Mouse (Mus musculus) T-helper 1 cell (primary cell): ENCODE results near the gene Ola1.

Source experiments
- in situ Hi-C: fragments of 300-600 bp; cut with MboI, MseI; formaldehyde crosslinking; loops from one replicate; pipeline ENCODE4 v1.15.1; 2025; ENCODE audit warnings: high pct_unique_total_duplicates

Gene Ola1

DNA sequence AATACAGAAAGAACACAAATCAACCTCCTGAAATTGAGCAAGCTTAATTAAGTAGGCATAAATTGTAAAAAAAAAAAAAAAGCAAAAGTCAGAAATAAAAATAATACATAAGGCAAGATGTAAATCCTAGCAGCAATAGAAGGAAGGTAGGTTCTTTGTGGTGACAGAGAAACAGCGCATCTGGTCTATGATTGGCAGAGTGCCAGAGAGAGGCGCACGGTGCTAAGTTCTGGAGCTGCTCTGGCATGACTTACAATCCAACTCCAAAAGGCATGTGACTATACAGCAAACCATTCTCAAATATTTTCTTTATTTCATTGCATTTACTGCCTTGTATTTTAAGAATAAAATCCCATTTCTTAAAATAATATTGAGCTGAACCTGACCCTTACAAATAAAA is 68.2 kb downstream of the Ola1 start:
- in situ Hi-C loops = no loop called here

DNA sequence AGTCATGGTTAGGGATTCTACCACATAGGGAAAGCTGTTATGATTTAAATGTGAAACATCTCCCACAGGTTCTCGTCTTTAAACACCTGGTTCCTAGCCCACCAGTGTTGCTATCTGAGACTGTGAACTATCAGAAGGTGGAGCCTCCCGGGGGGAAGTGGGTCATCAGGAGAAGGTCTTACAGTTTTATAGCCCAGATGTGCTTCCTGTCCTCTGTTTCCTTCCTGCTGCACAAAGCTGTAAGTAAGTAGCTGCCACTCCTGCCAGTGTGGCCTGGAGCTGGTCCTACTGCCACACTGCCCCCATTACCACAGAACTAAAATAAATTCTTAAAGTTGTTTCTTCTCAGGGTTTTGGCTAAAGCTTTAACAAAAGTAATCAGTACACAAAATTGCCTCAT is 72.6 kb downstream of the Ola1 start:
- in situ Hi-C loops = no loop called here

DNA sequence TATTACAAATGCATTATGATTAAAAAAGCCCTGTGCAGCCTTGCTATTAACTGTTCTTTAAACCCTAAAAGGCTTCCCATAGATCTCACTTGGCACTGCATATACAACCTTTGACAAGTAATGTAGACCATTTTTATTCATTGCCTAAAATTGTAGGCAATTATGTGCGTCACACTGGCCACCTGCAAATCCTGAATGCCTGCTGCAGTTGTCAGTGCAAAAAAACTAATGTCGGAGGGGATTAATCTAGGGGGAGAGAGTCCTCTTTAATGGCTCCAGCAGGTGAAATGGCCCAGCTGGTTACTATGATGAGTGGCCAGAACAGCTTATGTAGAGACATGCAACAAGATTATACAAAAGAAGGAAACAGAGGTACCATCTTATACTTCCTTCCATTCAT is 75.0 kb downstream of the Ola1 start:
- in situ Hi-C loops = no loop called here

DNA sequence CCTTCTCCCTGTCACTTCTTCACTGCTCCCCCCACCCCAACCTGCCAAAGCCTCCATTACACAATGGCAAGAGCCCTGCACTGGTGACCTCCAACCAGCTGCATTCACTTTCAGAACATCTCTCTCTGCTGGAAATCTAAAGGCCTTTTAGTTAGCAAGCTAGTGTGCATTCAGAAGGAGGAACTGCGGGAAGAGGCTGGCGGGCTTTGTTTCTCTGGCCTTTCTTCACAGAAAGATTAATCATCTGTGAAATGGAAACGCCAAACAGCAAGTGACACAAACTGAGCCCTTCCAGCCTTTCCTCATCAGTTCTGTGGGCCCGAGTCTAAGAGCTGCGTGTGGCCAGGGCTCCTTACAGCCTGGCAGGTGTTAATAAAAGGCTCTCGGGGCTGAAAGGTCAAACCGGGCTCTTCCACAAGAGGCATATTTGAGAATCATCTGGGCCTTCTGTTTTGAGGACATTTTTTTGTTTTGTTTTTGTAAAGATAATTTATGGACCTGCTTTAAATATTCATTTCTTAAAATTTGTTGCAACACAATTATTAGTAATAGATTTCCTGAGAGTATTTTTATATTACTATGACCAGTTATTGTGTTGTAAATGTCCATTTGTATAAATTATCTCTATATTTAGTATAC is 75.8 kb downstream of the Ola1 start:
- in situ Hi-C loops = no loop called here

DNA sequence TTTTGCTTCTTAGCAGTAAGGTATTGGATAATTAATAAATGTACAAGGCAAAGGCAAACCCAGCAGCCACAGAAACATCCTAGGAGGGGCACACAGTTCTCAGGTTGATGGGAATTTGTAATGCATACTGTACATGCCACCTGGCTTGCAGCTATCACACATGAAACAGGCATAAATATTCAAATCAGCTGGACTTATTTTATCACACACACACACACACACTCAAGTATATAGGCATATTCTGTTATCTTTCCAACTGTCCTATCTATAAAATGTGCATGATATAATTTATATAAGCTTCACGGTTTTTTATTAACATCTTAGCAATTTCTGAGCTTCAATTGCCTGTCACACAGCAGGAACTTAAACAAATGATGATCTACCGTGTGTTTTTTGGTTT is 85.8 kb downstream of the Ola1 start:
- in situ Hi-C loops = no loop called here

- in situ Hi-C loops = no loop called here
Observed at GRCm38 (mm10) chr2:73127686-73128085, 91.0 kb downstream of the Ola1 start.

- in situ Hi-C loops = no loop called here
Observed at GRCm38 (mm10) chr2:73118781-73119180, 99.9 kb downstream of the Ola1 start.

GRCm38 (mm10) chr2:73107089-73107488 is 111.6 kb downstream of the Ola1 start:
- in situ Hi-C loops = loop anchor here (10.0 kb wide), 1 partner anchor 618 kb away; no protein-coding TSS in a partner anchor

GRCm38 (mm10) chr2:73096491-73096890 is 122.2 kb downstream of the Ola1 start:
- in situ Hi-C loops = no loop called here

GRCm38 (mm10) chr2:73095300-73095699 is 123.4 kb downstream of the Ola1 start:
- in situ Hi-C loops = no loop called here

- in situ Hi-C loops = no loop called here
Observed at GRCm38 (mm10) chr2:73093032-73093431, 125.7 kb downstream of the Ola1 start.

- in situ Hi-C loops = no loop called here
Observed at GRCm38 (mm10) chr2:73091302-73091701, 127.4 kb downstream of the Ola1 start.

DNA sequence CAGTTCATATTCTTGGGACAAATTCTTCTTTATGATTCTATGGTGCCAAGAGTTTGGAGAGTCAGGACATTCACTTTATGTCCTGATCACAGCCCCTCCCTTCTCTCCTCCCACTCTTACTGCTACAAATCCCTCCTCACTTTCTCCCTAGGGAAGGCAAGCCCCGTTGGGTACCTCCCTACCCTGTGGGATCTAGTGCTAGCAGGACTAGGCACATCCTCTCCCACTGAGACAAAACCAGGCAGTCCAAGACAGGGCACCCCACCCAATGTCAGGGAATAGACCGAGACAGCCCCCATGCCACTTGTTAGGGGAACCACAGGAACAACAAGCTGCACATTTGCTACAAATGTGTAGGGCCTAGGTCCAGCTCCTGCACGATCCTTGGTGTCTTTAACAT is 131.1 kb downstream of the Ola1 start:
- in situ Hi-C loops = no loop called here

DNA sequence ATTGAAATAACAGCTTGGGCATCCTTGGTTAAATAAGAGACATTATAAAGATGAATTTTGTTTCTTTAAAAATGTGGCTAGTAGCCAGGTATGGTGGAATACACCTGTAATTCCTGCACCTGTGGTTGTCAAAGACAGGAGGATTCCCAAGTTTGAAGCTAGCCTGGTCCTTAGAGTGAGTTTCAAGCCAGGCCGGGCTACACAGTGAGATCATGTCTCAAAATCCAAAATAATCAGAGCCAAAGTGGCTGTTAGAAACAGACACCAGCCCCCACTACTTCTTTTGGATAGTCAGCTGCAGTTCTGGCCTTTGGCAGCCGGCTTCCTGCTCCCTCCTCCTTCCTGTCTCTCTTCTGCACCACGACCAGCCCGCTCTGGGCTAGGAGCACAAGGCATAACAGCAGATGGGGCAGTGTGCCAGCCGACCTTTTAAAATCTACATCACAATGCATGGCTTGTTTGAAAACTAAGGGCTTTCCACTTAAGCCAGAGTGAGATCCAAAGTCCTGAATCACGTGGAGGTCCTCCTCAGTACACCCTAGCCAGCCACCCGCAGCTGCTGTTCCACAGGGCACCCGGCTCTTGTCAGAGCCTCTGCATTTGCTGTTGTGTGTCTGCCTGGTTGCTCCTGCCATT is 132.9 kb downstream of the Ola1 start:
- in situ Hi-C loops = no loop called here

GRCm38 (mm10) chr2:73082476-73082875 is 136.2 kb downstream of the Ola1 start:
- in situ Hi-C loops = no loop called here

GRCm38 (mm10) chr2:73081861-73082260 is 136.9 kb downstream of the Ola1 start:
- in situ Hi-C loops = no loop called here

GRCm38 (mm10) chr2:73080084-73080483 is 138.6 kb downstream of the Ola1 start:
- in situ Hi-C loops = no loop called here

DNA sequence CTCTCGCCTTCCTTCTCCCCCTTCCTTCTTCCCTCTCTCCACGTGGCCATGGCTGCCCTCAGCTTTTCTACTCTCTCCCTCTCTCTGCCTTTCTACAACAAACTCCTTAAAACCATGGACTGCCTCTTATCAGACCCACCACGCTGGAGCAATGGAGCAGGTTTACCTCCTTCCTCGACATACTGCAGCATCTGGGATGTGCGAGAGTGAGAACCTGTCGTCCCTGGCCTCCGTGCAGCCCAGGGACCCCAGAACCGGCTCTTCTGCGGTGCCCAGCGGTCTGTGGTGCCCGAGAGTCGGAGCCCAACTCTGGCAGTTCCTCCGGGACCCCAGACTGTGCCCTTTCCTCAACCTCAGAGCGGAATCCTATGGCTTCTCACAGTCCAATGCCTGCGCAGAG is 139.4 kb downstream of the Ola1 start:
- in situ Hi-C loops = no loop called here

GRCm38 (mm10) chr2:73073811-73074472 is 144.8 kb downstream of the Ola1 start:
- in situ Hi-C loops = no loop called here

GRCm38 (mm10) chr2:73071201-73071600 is 147.5 kb downstream of the Ola1 start:
- in situ Hi-C loops = no loop called here

- in situ Hi-C loops = no loop called here
Observed at GRCm38 (mm10) chr2:73070449-73071076, 148.2 kb downstream of the Ola1 start.

DNA sequence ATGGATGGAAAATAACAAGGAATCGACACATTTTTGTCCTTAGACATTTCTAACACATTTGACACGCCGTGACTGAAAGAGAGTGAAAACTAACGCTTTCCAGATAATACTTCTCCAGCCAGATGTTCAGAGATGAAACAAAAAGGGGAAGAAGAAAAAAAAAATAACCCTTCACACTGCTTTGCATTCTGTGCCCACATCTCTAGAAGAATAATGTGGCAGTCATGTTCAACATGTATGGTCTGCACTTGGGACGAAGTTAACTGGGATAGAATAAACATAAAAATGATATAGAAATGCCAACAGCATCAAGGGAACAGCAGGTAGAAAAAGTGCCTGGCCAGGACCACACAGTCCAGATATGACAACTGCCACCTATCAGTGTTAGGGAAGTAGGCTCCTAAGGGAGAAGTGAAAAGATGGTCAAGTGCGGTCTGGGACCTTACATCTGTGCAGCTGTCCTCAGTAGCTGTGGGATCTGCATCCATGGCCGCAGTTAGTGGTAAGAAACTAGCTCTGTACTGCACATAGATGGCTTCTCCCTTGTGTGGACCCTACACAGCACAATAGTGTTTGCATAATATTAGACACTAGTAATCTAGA is 149.4 kb downstream of the Ola1 start:
- in situ Hi-C loops = no loop called here
